Mouse (Mus musculus): ENCODE measurements around the gene Clec16a. TPM values are rescaled to one million over a fixed set of nuclear protein-coding genes. Genes with fewer than 3 reads are reported as not detected.

Clec16a gene
- polyA plus RNA-seq, 1 experiment, result 6.3 TPM

- WGBS, result 79% methylated on average over 2 of the region's 2 CpGs
- no peak for TF ChIP-seq CTCF (IDR thresholded peaks at IDR 0.05; ENCODE audit: control insufficient read depth, insufficient read depth, low read length)
- TF ChIP-seq POLR2A (IDR thresholded peaks at IDR 0.05; ENCODE audit: borderline replicate concordance, control insufficient read depth, low read depth, low read length), result no peak
- no peaks in the 10 kb centered on the region for H3K4me1 ChIP-seq (ENCODE audit: control insufficient read depth, insufficient read depth, low read length)
Observed at GRCm38 (mm10) chr16:10656461-10656860, 111.3 kb downstream of the Clec16a start.

GRCm38 (mm10) chr16:10656939-10657338 is 111.8 kb downstream of the Clec16a start:
- H3K4me1 ChIP-seq (ENCODE audit: control insufficient read depth, insufficient read depth, low read length), result no peaks in the 10 kb centered on the region
- 89% methylated on average over 1 of the region's 1 CpGs for WGBS
- no peak overlapping the region for H3K4me3 ChIP-seq (replicated peaks; ENCODE audit: control insufficient read depth, low read depth, low read length)
- no peak for TF ChIP-seq CTCF (IDR thresholded peaks at IDR 0.05; ENCODE audit: control insufficient read depth, insufficient read depth, low read length)
- no peak for TF ChIP-seq POLR2A (IDR thresholded peaks at IDR 0.05; ENCODE audit: borderline replicate concordance, control insufficient read depth, low read depth, low read length)
- H3K27ac ChIP-seq (ENCODE audit: control insufficient read depth, insufficient read depth, low read depth, low read length, poor library complexity), result no peak overlapping the region

More at GRCm38 (mm10) chr16:10656461-10656860, 111.3 kb downstream of the Clec16a start:
- Histone ChIP-seq H3K4me3 (replicated peaks; ENCODE audit: control insufficient read depth, low read depth, low read length) (no peak overlapping the region), H3K27ac (ENCODE audit: control insufficient read depth, insufficient read depth, low read depth, low read length, poor library complexity) (no peak overlapping the region)

GRCm38 (mm10) chr16:10659211-10659610 is 114.1 kb downstream of the Clec16a start:
- TF ChIP-seq POLR2A (IDR thresholded peaks at IDR 0.05; ENCODE audit: borderline replicate concordance, control insufficient read depth, low read depth, low read length) (no peak), CTCF (IDR thresholded peaks at IDR 0.05; ENCODE audit: control insufficient read depth, insufficient read depth, low read length) (no peak)
- H3K27ac ChIP-seq (ENCODE audit: control insufficient read depth, insufficient read depth, low read depth, low read length, poor library complexity), result no peak overlapping the region
- 80% methylated on average over 2 of the region's 2 CpGs for WGBS
- no peak overlapping the region for H3K4me3 ChIP-seq (replicated peaks; ENCODE audit: control insufficient read depth, low read depth, low read length)
- H3K4me1 ChIP-seq (ENCODE audit: control insufficient read depth, insufficient read depth, low read length), result no peaks in the 10 kb centered on the region

GRCm38 (mm10) chr16:10660526-10660925 is 115.4 kb downstream of the Clec16a start:
- Histone ChIP-seq H3K4me3 (replicated peaks; ENCODE audit: control insufficient read depth, low read depth, low read length) (no peak overlapping the region), H3K27ac (ENCODE audit: control insufficient read depth, insufficient read depth, low read depth, low read length, poor library complexity) (no peak overlapping the region), H3K4me1 (ENCODE audit: control insufficient read depth, insufficient read depth, low read length) (no peaks in the 10 kb centered on the region)
- TF ChIP-seq CTCF (IDR thresholded peaks at IDR 0.05; ENCODE audit: control insufficient read depth, insufficient read depth, low read length) (no peak), POLR2A (IDR thresholded peaks at IDR 0.05; ENCODE audit: borderline replicate concordance, control insufficient read depth, low read depth, low read length) (no peak)

- Histone ChIP-seq H3K4me1 (ENCODE audit: control insufficient read depth, insufficient read depth, low read length) (no peaks in the 10 kb centered on the region), H3K27ac (ENCODE audit: control insufficient read depth, insufficient read depth, low read depth, low read length, poor library complexity) (no peak overlapping the region), H3K4me3 (replicated peaks; ENCODE audit: control insufficient read depth, low read depth, low read length) (no peak overlapping the region)
- TF ChIP-seq POLR2A (IDR thresholded peaks at IDR 0.05; ENCODE audit: borderline replicate concordance, control insufficient read depth, low read depth, low read length), result no peak
- no peak for TF ChIP-seq CTCF (IDR thresholded peaks at IDR 0.05; ENCODE audit: control insufficient read depth, insufficient read depth, low read length)
- 68% methylated on average over 2 of the region's 2 CpGs for WGBS
Observed at GRCm38 (mm10) chr16:10661385-10661784, 116.2 kb downstream of the Clec16a start.

GRCm38 (mm10) chr16:10663890-10664731 is 119.0 kb downstream of the Clec16a start:
- 70% methylated on average over 12 of the region's 12 CpGs for WGBS

GRCm38 (mm10) chr16:10664921-10665894 is 120.1 kb downstream of the Clec16a start:
- Histone ChIP-seq H3K27ac (ENCODE audit: control insufficient read depth, insufficient read depth, low read depth, low read length, poor library complexity) (no peak overlapping the region), H3K4me1 (ENCODE audit: control insufficient read depth, insufficient read depth, low read length) (no peaks in the 10 kb centered on the region; the same call in 1 of the 2 replicates), H3K4me3 (replicated peaks; ENCODE audit: control insufficient read depth, low read depth, low read length) (no peak overlapping the region)
- TF ChIP-seq CTCF (IDR thresholded peaks at IDR 0.05; ENCODE audit: control insufficient read depth, insufficient read depth, low read length) (peak; percentile 72), POLR2A (IDR thresholded peaks at IDR 0.05; ENCODE audit: borderline replicate concordance, control insufficient read depth, low read depth, low read length) (no peak)
- 32% methylated on average over 12 of the region's 12 CpGs for WGBS

More at GRCm38 (mm10) chr16:10663890-10664731, 119.0 kb downstream of the Clec16a start:
- H3K4me1 ChIP-seq (ENCODE audit: control insufficient read depth, insufficient read depth, low read length), result no peaks in the 10 kb centered on the region; the same call in 1 of the 2 replicates
- no peak overlapping the region for H3K27ac ChIP-seq (ENCODE audit: control insufficient read depth, insufficient read depth, low read depth, low read length, poor library complexity)
- TF ChIP-seq POLR2A (IDR thresholded peaks at IDR 0.05; ENCODE audit: borderline replicate concordance, control insufficient read depth, low read depth, low read length) (no peak), CTCF (IDR thresholded peaks at IDR 0.05; ENCODE audit: control insufficient read depth, insufficient read depth, low read length) (no peak)
- no peak overlapping the region for H3K4me3 ChIP-seq (replicated peaks; ENCODE audit: control insufficient read depth, low read depth, low read length)

GRCm38 (mm10) chr16:10666766-10667165 is 121.6 kb downstream of the Clec16a start:
- Histone ChIP-seq H3K4me3 (replicated peaks; ENCODE audit: control insufficient read depth, low read depth, low read length) (no peak overlapping the region), H3K27ac (ENCODE audit: control insufficient read depth, insufficient read depth, low read depth, low read length, poor library complexity) (no peak overlapping the region), H3K4me1 (ENCODE audit: control insufficient read depth, insufficient read depth, low read length) (no peaks in the 10 kb centered on the region; the same call in 1 of the 2 replicates)
- 82% methylated on average over 3 of the region's 3 CpGs for WGBS
- TF ChIP-seq CTCF (IDR thresholded peaks at IDR 0.05; ENCODE audit: control insufficient read depth, insufficient read depth, low read length) (no peak), POLR2A (IDR thresholded peaks at IDR 0.05; ENCODE audit: borderline replicate concordance, control insufficient read depth, low read depth, low read length) (no peak)
